Mouse (Mus musculus): Measurements from ENCODE around the gene Aco2. TPM values are rescaled to one million over a fixed set of nuclear protein-coding genes. Genes with fewer than 3 reads are reported as not detected.

The Aco2 gene
- polyA plus RNA-seq, 1 experiment from 2014 or later, result 636 TPM

GRCm38 (mm10) chr15:81926446-81926822 is 54.3 kb downstream of the Aco2 start:
- 36% methylated on average over 9 of the region's 9 CpGs for WGBS
- H3K4me1 ChIP-seq (replicated peaks), result peaks cover 25% of the 10 kb centered on the region
- no peaks in the 10 kb centered on the region for H3K36me3 ChIP-seq
- no peaks in the 10 kb centered on the region for H3K27me3 ChIP-seq
- no peak for ATAC-seq (replicated peaks; ENCODE audit: insufficient number of reproducible peaks, insufficient read depth, low FRiP score, low read depth)
- H3K9me3 ChIP-seq (replicated peaks), result no peaks in the 10 kb centered on the region
- no peak overlapping the region for H3K9ac ChIP-seq
- H3K4me3 ChIP-seq, result peak overlapping the region; percentile 81
- peak overlapping the region; percentile 25; the same call in 1 of the 2 replicates for H3K27ac ChIP-seq
- H3K4me2 ChIP-seq, result peak overlapping the region; percentile 98

GRCm38 (mm10) chr15:81927741-81928140 is 55.6 kb downstream of the Aco2 start:
- Histone ChIP-seq H3K9ac (no peak overlapping the region), H3K4me2 (no peak overlapping the region), H3K27ac (0 out of 2 replicates have a peak overlapping the region, but pooled peaks have one; percentile 39), H3K4me1 (replicated peaks) (peaks cover 25% of the 10 kb centered on the region), H3K36me3 (no peaks in the 10 kb centered on the region), H3K4me3 (no peak overlapping the region), H3K9me3 (replicated peaks) (no peaks in the 10 kb centered on the region), H3K27me3 (no peaks in the 10 kb centered on the region)
- 52% methylated on average over 4 of the region's 4 CpGs for WGBS
- ATAC-seq (replicated peaks; ENCODE audit: insufficient number of reproducible peaks, insufficient read depth, low FRiP score, low read depth), result no peak

GRCm38 (mm10) chr15:81928277-81928676 is 56.2 kb downstream of the Aco2 start:
- H3K4me1 ChIP-seq (replicated peaks), result peaks cover 25% of the 10 kb centered on the region
- H3K4me3 ChIP-seq, result no peak overlapping the region
- H3K9me3 ChIP-seq (replicated peaks), result no peaks in the 10 kb centered on the region
- no peak overlapping the region for H3K4me2 ChIP-seq
- no peak for ATAC-seq (replicated peaks; ENCODE audit: insufficient number of reproducible peaks, insufficient read depth, low FRiP score, low read depth)
- no peak overlapping the region for H3K27ac ChIP-seq
- no peak overlapping the region for H3K9ac ChIP-seq
- WGBS, result 57% methylated on average over 11 of the region's 11 CpGs
- no peaks in the 10 kb centered on the region for H3K27me3 ChIP-seq
- H3K36me3 ChIP-seq, result no peaks in the 10 kb centered on the region

- H3K4me3 ChIP-seq, result no peak overlapping the region
- 32% methylated on average over 12 of the region's 12 CpGs for WGBS
- no peak overlapping the region for H3K27ac ChIP-seq
- H3K4me2 ChIP-seq, result no peak overlapping the region
- ATAC-seq (replicated peaks; ENCODE audit: insufficient number of reproducible peaks, insufficient read depth, low FRiP score, low read depth), result no peak
- H3K36me3 ChIP-seq, result no peaks in the 10 kb centered on the region
- H3K9ac ChIP-seq, result no peak overlapping the region
- H3K9me3 ChIP-seq (replicated peaks), result no peaks in the 10 kb centered on the region
- no peaks in the 10 kb centered on the region for H3K27me3 ChIP-seq
- peaks cover 20% of the 10 kb centered on the region for H3K4me1 ChIP-seq (replicated peaks)
These were observed 60.9 kb downstream of the Aco2 start for GRCm38 (mm10) chr15:81932951-81933470.

GRCm38 (mm10) chr15:81933986-81934385 is 61.9 kb downstream of the Aco2 start:
- WGBS, result 87% methylated on average over 1 of the region's 1 CpGs
- Histone ChIP-seq H3K36me3 (no peaks in the 10 kb centered on the region), H3K27ac (no peak overlapping the region)

GRCm38 (mm10) chr15:81935869-81936637 is 63.9 kb downstream of the Aco2 start:
- Histone ChIP-seq H3K36me3 (no peaks in the 10 kb centered on the region), H3K27me3 (no peaks in the 10 kb centered on the region), H3K4me2 (peak overlapping the region; percentile 68), H3K9me3 (replicated peaks) (no peaks in the 10 kb centered on the region), H3K4me3 (peak overlapping the region; percentile 47), H3K27ac (peak overlapping the region; percentile 37), H3K4me1 (replicated peaks) (peaks cover 22% of the 10 kb centered on the region), H3K9ac (no peak overlapping the region)
- no peak for ATAC-seq (replicated peaks; ENCODE audit: insufficient number of reproducible peaks, insufficient read depth, low FRiP score, low read depth)
- WGBS, result 52% methylated on average over 7 of the region's 7 CpGs

More at GRCm38 (mm10) chr15:81933986-81934385, 61.9 kb downstream of the Aco2 start:
- no peak for ATAC-seq (replicated peaks; ENCODE audit: insufficient number of reproducible peaks, insufficient read depth, low FRiP score, low read depth)
- Histone ChIP-seq H3K27me3 (no peaks in the 10 kb centered on the region), H3K4me1 (replicated peaks) (peaks cover 22% of the 10 kb centered on the region), H3K4me2 (no peak overlapping the region), H3K9me3 (replicated peaks) (no peaks in the 10 kb centered on the region), H3K9ac (no peak overlapping the region), H3K4me3 (no peak overlapping the region)

GRCm38 (mm10) chr15:81936679-81937078 is 64.6 kb downstream of the Aco2 start, which contains the start of gene Csdc2:
TSS of gene Csdc2 (plus strand) at chr15:81936759.
- Histone ChIP-seq H3K4me3 (peak within 1 kb of the TSS; percentile 47), H3K36me3 (no peaks in the 10 kb centered on the region), H3K27me3 (no peaks in the 10 kb centered on the region), H3K4me1 (replicated peaks) (peaks cover 22% of the 10 kb centered on the region), H3K9ac (peak within 1 kb of the TSS; percentile 40), H3K4me2 (peak within 1 kb of the TSS; percentile 68), H3K9me3 (replicated peaks) (no peaks in the 10 kb centered on the region), H3K27ac (peak within 1 kb of the TSS; percentile 37)
- 2% methylated on average over 12 of the region's 12 CpGs for WGBS
- peak; percentile 60 for ATAC-seq (replicated peaks; ENCODE audit: insufficient number of reproducible peaks, insufficient read depth, low FRiP score, low read depth)

GRCm38 (mm10) chr15:81937098-81937972 is 65.2 kb downstream of the Aco2 start:
- peak; percentile 5; the same call in 1 of the 2 replicates for ATAC-seq (replicated peaks; ENCODE audit: insufficient number of reproducible peaks, insufficient read depth, low FRiP score, low read depth)
- WGBS, result 8% methylated on average over 19 of the region's 19 CpGs
- peaks cover 22% of the 10 kb centered on the region for H3K4me1 ChIP-seq (replicated peaks)
- peak overlapping the region; percentile 68 for H3K4me2 ChIP-seq
- no peaks in the 10 kb centered on the region for H3K9me3 ChIP-seq (replicated peaks)
- H3K4me3 ChIP-seq, result peak overlapping the region; percentile 47
- H3K36me3 ChIP-seq, result no peaks in the 10 kb centered on the region
- H3K27me3 ChIP-seq, result no peaks in the 10 kb centered on the region
- peak overlapping the region; percentile 40 for H3K9ac ChIP-seq
- peak overlapping the region; percentile 37 for H3K27ac ChIP-seq

GRCm38 (mm10) chr15:81938246-81938645 is 66.1 kb downstream of the Aco2 start:
- Histone ChIP-seq H3K4me3 (no peak overlapping the region), H3K9me3 (replicated peaks) (no peaks in the 10 kb centered on the region), H3K9ac (no peak overlapping the region), H3K4me1 (replicated peaks) (peaks cover 22% of the 10 kb centered on the region), H3K4me2 (peak overlapping the region; percentile 68; the same call in 1 of the 2 replicates), H3K27ac (no peak overlapping the region), H3K36me3 (no peaks in the 10 kb centered on the region), H3K27me3 (no peaks in the 10 kb centered on the region)
- no peak for ATAC-seq (replicated peaks; ENCODE audit: insufficient number of reproducible peaks, insufficient read depth, low FRiP score, low read depth)
- 37% methylated on average over 2 of the region's 2 CpGs for WGBS

- 78% methylated on average over 10 of the region's 10 CpGs for WGBS
- Histone ChIP-seq H3K27ac (no peak overlapping the region), H3K27me3 (no peaks in the 10 kb centered on the region), H3K36me3 (no peaks in the 10 kb centered on the region), H3K4me1 (replicated peaks) (peaks cover 22% of the 10 kb centered on the region), H3K4me3 (no peak overlapping the region), H3K9ac (no peak overlapping the region), H3K4me2 (no peak overlapping the region), H3K9me3 (replicated peaks) (no peaks in the 10 kb centered on the region)
- ATAC-seq (replicated peaks; ENCODE audit: insufficient number of reproducible peaks, insufficient read depth, low FRiP score, low read depth), result no peak
These were observed 67.1 kb downstream of the Aco2 start for GRCm38 (mm10) chr15:81939157-81939715.

- ATAC-seq (replicated peaks; ENCODE audit: insufficient number of reproducible peaks, insufficient read depth, low FRiP score, low read depth), result no peak
- 85% methylated on average over 4 of the region's 4 CpGs for WGBS
- no peak overlapping the region for H3K27ac ChIP-seq
- no peaks in the 10 kb centered on the region for H3K36me3 ChIP-seq
- no peak overlapping the region for H3K4me2 ChIP-seq
- peaks cover 22% of the 10 kb centered on the region for H3K4me1 ChIP-seq (replicated peaks)
- no peaks in the 10 kb centered on the region for H3K9me3 ChIP-seq (replicated peaks)
- H3K9ac ChIP-seq, result no peak overlapping the region
- H3K4me3 ChIP-seq, result no peak overlapping the region
- H3K27me3 ChIP-seq, result no peaks in the 10 kb centered on the region
These were observed 67.7 kb downstream of the Aco2 start for GRCm38 (mm10) chr15:81939774-81940173.
